Mouse (Mus musculus): ENCODE results near the gene Fat3. TPM values are rescaled to one million over a fixed set of nuclear protein-coding genes. Genes with fewer than 3 reads are reported as not detected.

The Fat3 gene
- polyA plus RNA-seq, 1 experiment from 2014 or later = 0.44 TPM

DNA sequence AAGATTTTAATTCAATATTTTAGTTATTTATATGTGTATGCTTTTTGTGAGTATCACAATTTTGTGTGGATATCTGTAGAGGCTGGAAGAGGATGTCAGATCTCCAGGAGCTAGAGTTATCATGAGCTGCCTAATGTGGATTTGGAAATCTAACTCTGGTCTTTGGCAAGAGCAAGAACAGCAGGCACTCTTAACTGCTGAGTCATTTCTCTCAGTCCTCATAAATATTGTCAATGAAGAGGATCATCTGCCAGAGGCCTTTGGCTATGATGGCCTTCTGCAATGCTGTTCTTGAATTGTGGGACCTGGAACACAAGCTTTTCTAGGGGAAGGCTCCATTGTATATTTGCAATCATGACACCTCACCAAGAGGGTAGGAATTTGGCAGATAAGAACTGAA lies 529.7 kb downstream of the Fat3 start:
- H3K4me2 ChIP-seq (ENCODE audit: low read depth, low read length) = no peak overlapping the region
- no peaks in the 10 kb centered on the region for H3K27me3 ChIP-seq (replicated peaks; ENCODE audit: control insufficient read depth, insufficient read depth, low read length)
- no peaks in the 10 kb centered on the region for H3K36me3 ChIP-seq (ENCODE audit: control insufficient read depth, insufficient read depth, low read length)
- ATAC-seq = no peak
- no peaks in the 10 kb centered on the region for H3K4me1 ChIP-seq (ENCODE audit: control insufficient read depth, insufficient read depth, low read length)
- H3K9me3 ChIP-seq (ENCODE audit: control insufficient read depth, low read length) = no peaks in the 10 kb centered on the region
- H3K27ac ChIP-seq (ENCODE audit: low read length) = no peak overlapping the region
- no peak overlapping the region for H3K9ac ChIP-seq (ENCODE audit: low read depth, low read length)
- no peak overlapping the region for H3K4me3 ChIP-seq (ENCODE audit: low read length)

DNA sequence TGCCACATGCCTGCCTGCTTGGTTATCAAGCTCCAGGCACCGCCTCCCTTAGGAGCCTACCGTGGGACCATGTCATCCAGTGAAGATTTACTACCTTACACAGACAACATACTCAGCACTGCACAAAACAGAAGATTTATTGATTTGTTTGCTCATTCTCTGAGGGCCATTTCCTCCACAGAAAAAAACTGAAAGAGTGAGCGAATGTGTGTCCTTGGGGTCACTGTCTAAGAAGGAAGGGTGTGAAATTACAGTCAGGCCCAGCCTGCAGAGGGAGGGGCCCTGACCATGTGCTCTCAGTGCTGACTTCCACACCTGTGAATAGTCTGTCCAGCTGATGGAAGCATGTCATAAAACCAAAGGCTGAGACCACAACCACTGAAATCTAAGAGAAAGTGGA lies 536.9 kb downstream of the Fat3 start:
- WGBS = 13% methylated on average over 3 of the region's 3 CpGs
- Histone ChIP-seq H3K9me3 (ENCODE audit: control insufficient read depth, low read length) (no peaks in the 10 kb centered on the region), H3K27me3 (replicated peaks; ENCODE audit: control insufficient read depth, insufficient read depth, low read length) (no peaks in the 10 kb centered on the region), H3K4me2 (ENCODE audit: low read depth, low read length) (no peak overlapping the region), H3K27ac (ENCODE audit: low read length) (peak overlapping the region; percentile 28; the same call in 1 of the 2 replicates), H3K36me3 (ENCODE audit: control insufficient read depth, insufficient read depth, low read length) (no peaks in the 10 kb centered on the region), H3K4me3 (ENCODE audit: low read length) (no peak overlapping the region), H3K9ac (ENCODE audit: low read depth, low read length) (no peak overlapping the region), H3K4me1 (ENCODE audit: control insufficient read depth, insufficient read depth, low read length) (peaks cover 4% of the 10 kb centered on the region; the same call in 1 of the 2 replicates)
- ATAC-seq = peak; percentile 97

DNA sequence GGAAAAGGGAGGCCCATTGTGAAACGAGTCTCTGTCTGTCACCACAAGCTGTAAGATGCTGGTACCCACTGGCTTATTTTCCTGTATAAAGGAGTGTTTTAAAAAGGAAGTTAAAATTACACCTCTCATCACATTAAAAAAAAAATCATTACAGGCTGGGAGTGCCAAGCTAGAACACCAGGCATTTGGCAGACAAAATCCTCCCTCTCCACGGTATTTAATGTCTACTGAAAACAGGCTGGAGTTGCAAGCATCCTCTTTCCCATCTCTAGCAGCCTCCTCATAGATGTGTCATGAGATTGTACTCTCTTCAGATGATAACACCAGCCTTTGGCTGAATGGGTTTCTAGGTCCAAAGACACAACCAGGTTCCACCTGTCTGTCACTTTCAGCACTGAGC lies 538.2 kb downstream of the Fat3 start:
- H3K27me3 ChIP-seq (replicated peaks; ENCODE audit: control insufficient read depth, insufficient read depth, low read length) = no peaks in the 10 kb centered on the region
- 84% methylated on average over 2 of the region's 2 CpGs for WGBS
- ATAC-seq = no peak
- no peaks in the 10 kb centered on the region for H3K36me3 ChIP-seq (ENCODE audit: control insufficient read depth, insufficient read depth, low read length)
- no peak overlapping the region for H3K4me2 ChIP-seq (ENCODE audit: low read depth, low read length)
- no peak overlapping the region for H3K27ac ChIP-seq (ENCODE audit: low read length)
- H3K9me3 ChIP-seq (ENCODE audit: control insufficient read depth, low read length) = no peaks in the 10 kb centered on the region
- peaks cover 4% of the 10 kb centered on the region; the same call in 1 of the 2 replicates for H3K4me1 ChIP-seq (ENCODE audit: control insufficient read depth, insufficient read depth, low read length)
- H3K9ac ChIP-seq (ENCODE audit: low read depth, low read length) = no peak overlapping the region
- no peak overlapping the region for H3K4me3 ChIP-seq (ENCODE audit: low read length)

DNA sequence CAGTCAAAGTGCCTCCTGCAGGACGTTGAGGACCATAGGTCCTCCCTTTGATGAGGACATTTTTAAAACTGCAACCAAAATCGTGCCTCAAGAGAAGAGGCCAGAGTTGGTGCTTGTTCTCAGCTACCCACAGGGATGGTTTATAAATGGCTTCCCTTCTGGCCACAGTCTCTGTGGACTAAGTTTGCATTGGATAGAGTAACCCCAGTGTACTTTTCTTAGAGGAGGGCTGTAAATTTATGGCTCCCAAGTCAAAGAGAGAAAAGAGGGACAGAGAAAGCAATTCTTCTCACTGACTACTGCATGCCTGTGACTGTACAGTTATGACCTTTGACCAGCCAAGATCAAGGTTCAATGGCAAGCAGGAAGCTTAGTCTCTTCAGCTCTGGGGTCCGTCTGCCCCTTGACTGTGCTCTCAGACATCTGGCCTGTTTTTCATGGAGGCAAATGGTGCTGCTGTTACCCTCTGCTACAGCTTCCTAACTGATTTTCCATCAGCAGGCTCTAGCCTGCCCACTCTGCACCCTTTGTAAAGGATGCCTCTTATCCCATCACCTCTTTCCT lies 542.8 kb downstream of the Fat3 start:
- Histone ChIP-seq H3K4me2 (ENCODE audit: low read depth, low read length) (no peak overlapping the region), H3K36me3 (ENCODE audit: control insufficient read depth, insufficient read depth, low read length) (no peaks in the 10 kb centered on the region), H3K4me1 (ENCODE audit: control insufficient read depth, insufficient read depth, low read length) (no peaks in the 10 kb centered on the region; the same call in 1 of the 2 replicates), H3K9me3 (ENCODE audit: control insufficient read depth, low read length) (no peaks in the 10 kb centered on the region), H3K27me3 (replicated peaks; ENCODE audit: control insufficient read depth, insufficient read depth, low read length) (no peaks in the 10 kb centered on the region), H3K9ac (ENCODE audit: low read depth, low read length) (no peak overlapping the region), H3K4me3 (ENCODE audit: low read length) (no peak overlapping the region), H3K27ac (ENCODE audit: low read length) (no peak overlapping the region)
- ATAC-seq = peak; percentile 56; the same call in 1 of the 2 replicates
- 42% methylated on average over 3 of the region's 3 CpGs for WGBS

DNA sequence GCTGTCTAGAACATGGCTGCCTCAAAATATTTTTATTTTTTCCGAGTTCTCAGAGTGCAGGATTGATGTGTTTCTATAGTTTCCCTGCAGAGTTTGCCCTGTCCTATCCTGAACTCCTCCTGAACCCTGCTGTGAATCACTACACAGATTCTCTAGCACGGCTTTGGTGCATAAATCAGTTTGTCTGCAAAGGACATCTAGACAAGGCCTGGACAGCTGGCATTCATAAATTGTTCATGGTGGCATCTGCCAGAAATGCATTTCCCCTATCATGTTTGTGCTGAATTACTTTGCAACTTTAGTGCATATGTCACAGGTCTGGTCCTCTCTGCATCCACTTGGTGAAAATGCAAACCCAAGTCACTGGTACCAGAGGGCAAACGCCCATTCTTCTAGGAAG lies 543.3 kb downstream of the Fat3 start:
- Histone ChIP-seq H3K9me3 (ENCODE audit: control insufficient read depth, low read length) (no peaks in the 10 kb centered on the region), H3K27me3 (replicated peaks; ENCODE audit: control insufficient read depth, insufficient read depth, low read length) (no peaks in the 10 kb centered on the region), H3K4me3 (ENCODE audit: low read length) (no peak overlapping the region), H3K27ac (ENCODE audit: low read length) (no peak overlapping the region), H3K4me2 (ENCODE audit: low read depth, low read length) (no peak overlapping the region), H3K4me1 (ENCODE audit: control insufficient read depth, insufficient read depth, low read length) (no peaks in the 10 kb centered on the region; the same call in 1 of the 2 replicates), H3K9ac (ENCODE audit: low read depth, low read length) (no peak overlapping the region), H3K36me3 (ENCODE audit: control insufficient read depth, insufficient read depth, low read length) (no peaks in the 10 kb centered on the region)
- no peak for ATAC-seq
- 54% methylated on average over 3 of the region's 3 CpGs for WGBS

DNA sequence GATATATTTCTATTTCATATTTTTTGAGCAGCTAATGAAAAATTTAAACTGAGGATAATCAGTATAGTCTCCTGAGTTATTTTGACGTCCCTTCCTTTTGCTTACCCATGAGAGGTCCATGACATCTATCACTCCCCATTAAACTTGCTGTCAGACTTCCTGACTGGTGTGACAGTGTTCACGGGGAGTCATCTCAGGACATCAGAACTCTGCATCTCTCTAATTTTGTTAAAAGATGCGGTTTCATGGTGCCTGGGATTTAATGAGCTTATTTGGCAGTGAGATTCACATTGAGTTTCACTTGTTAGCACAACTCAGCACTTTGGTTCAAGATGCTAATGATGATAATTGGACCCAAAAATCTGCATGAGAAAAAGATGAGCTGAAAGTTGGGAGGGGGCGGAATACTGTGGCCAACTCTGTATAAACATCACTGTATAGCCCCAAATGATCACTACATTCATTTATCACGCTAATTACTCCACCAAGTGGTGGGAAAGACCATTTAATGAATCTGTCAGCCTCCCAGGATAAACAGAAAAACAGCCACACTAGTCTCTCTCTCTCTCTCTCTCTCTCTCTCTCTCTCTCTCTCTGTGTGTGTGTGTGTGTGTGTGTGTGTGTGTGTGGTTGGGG lies 545.8 kb downstream of the Fat3 start:
- H3K4me1 ChIP-seq (ENCODE audit: control insufficient read depth, insufficient read depth, low read length) = no peaks in the 10 kb centered on the region; the same call in 1 of the 2 replicates
- H3K4me2 ChIP-seq (ENCODE audit: low read depth, low read length) = no peak overlapping the region
- no peak overlapping the region for H3K27ac ChIP-seq (ENCODE audit: low read length)
- H3K4me3 ChIP-seq (ENCODE audit: low read length) = no peak overlapping the region
- H3K9ac ChIP-seq (ENCODE audit: low read depth, low read length) = no peak overlapping the region
- no peaks in the 10 kb centered on the region for H3K36me3 ChIP-seq (ENCODE audit: control insufficient read depth, insufficient read depth, low read length)
- no peaks in the 10 kb centered on the region for H3K9me3 ChIP-seq (ENCODE audit: control insufficient read depth, low read length)
- 69% methylated on average over 5 of the region's 5 CpGs for WGBS
- no peak for ATAC-seq
- no peaks in the 10 kb centered on the region for H3K27me3 ChIP-seq (replicated peaks; ENCODE audit: control insufficient read depth, insufficient read depth, low read length)

DNA sequence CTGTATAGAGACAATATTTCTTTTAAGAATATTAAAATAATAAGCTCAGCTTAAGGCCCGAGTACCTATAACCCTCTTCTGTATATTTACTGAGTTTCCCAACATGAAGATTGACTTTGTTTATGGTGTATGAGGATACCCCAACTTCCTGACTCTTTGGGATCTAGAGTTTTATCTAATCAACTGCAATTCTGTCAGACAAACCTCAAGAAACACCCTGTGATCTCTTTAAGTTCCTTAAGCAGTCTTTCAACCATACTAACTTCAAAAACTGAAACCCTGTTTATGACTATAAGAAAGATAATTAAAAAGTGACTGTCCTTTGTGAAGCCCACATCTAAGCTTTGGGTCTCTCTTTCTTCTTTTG lies 546.8 kb downstream of the Fat3 start:
- Histone ChIP-seq H3K9ac (ENCODE audit: low read depth, low read length) (no peak overlapping the region), H3K4me3 (ENCODE audit: low read length) (no peak overlapping the region), H3K36me3 (ENCODE audit: control insufficient read depth, insufficient read depth, low read length) (no peaks in the 10 kb centered on the region), H3K27ac (ENCODE audit: low read length) (no peak overlapping the region), H3K27me3 (replicated peaks; ENCODE audit: control insufficient read depth, insufficient read depth, low read length) (no peaks in the 10 kb centered on the region), H3K4me2 (ENCODE audit: low read depth, low read length) (no peak overlapping the region), H3K4me1 (ENCODE audit: control insufficient read depth, insufficient read depth, low read length) (no peaks in the 10 kb centered on the region; the same call in 1 of the 2 replicates), H3K9me3 (ENCODE audit: control insufficient read depth, low read length) (no peaks in the 10 kb centered on the region)
- no peak for ATAC-seq
- 67% methylated on average over 1 of the region's 1 CpGs for WGBS

DNA sequence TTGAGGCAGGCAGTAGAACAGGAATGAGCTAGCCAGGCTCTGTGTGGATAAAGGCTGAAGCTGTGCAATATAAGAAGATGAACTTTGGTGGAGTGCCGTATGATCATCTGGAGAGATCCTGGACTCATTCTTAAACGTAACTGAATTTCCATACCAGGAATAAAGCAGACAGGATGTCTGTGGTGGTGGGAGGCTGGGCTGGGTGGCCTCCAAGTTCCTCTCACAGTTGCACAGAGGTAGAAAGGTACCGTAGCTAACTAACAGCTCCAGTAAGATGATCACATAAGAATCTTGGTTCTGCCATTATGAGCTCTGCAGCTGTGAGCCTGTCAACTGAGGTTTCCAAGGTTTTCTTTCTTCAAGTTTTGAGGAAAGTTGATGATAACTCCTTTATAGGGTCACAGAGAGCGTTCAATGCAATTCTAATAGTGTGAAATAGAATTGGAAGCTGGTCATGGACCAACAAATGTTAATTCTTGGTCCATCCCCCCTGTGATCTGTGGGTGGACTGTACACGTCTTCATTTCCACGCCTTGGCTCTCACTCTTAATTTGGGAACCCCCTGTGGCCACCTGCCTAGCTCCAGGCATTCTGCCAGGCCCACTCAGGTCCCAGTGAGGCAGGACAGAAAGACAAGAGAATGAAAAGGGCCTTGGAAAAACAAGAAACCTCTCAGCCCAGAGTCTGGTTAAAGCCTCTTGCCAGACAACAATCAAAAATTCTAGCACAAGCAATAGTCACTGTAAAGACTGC lies 547.3 kb downstream of the Fat3 start:
- ATAC-seq = no peak
- Histone ChIP-seq H3K4me2 (ENCODE audit: low read depth, low read length) (no peak overlapping the region), H3K36me3 (ENCODE audit: control insufficient read depth, insufficient read depth, low read length) (no peaks in the 10 kb centered on the region), H3K27me3 (replicated peaks; ENCODE audit: control insufficient read depth, insufficient read depth, low read length) (no peaks in the 10 kb centered on the region), H3K9me3 (ENCODE audit: control insufficient read depth, low read length) (no peaks in the 10 kb centered on the region), H3K4me3 (ENCODE audit: low read length) (no peak overlapping the region), H3K27ac (ENCODE audit: low read length) (no peak overlapping the region), H3K4me1 (ENCODE audit: control insufficient read depth, insufficient read depth, low read length) (no peaks in the 10 kb centered on the region; the same call in 1 of the 2 replicates), H3K9ac (ENCODE audit: low read depth, low read length) (no peak overlapping the region)
- WGBS = 78% methylated on average over 6 of the region's 6 CpGs

DNA sequence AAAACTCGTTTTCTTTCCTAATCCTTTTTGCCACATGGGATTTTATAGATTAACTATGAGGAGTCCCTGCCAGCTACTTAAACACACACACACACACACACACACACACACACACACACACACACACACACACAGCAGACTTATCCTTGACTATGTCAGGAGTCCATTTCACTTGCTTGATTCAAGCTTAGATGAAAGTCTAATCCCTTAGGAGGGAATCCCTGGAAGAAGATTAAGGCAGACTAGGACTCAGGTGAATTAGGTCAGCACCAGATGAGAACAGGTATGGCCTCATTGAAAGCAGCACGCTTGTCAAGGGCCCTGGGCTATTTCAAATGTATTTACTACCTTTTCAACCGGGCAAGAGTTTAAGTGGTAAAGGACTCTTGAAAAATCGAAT lies 553.0 kb downstream of the Fat3 start:
- WGBS = 82% methylated on average over 4 of the region's 4 CpGs
- H3K4me3 ChIP-seq (ENCODE audit: low read length) = no peak overlapping the region
- no peak for ATAC-seq

More for the DNA sequence above, 553.0 kb downstream of the Fat3 start:
- no peaks in the 10 kb centered on the region for H3K27me3 ChIP-seq (replicated peaks; ENCODE audit: control insufficient read depth, insufficient read depth, low read length)
- H3K9me3 ChIP-seq (ENCODE audit: control insufficient read depth, low read length) = no peaks in the 10 kb centered on the region
- H3K4me1 ChIP-seq (ENCODE audit: control insufficient read depth, insufficient read depth, low read length) = no peaks in the 10 kb centered on the region
- H3K4me2 ChIP-seq (ENCODE audit: low read depth, low read length) = no peak overlapping the region
- no peak overlapping the region for H3K9ac ChIP-seq (ENCODE audit: low read depth, low read length)
- no peak overlapping the region for H3K27ac ChIP-seq (ENCODE audit: low read length)
- H3K36me3 ChIP-seq (ENCODE audit: control insufficient read depth, insufficient read depth, low read length) = no peaks in the 10 kb centered on the region
